Mouse (Mus musculus) liver, embryonic 11.5 days (tissue): ENCODE measurements around the gene Trim60. TPM values are rescaled to one million over a fixed set of nuclear protein-coding genes. Genes with fewer than 3 reads are reported as not detected.

Experiments
- ATAC-seq: fragments of 200-750 bp; cut with Nextera tagmentation; replicated peaks from 2 replicates; pipeline ENCODE4 v1.8.0; 2017; ENCODE audit warnings: moderate number of reproducible peaks, mild to moderate bottlenecking, moderate TSS enrichment, moderate library complexity; ENCODE audit not compliant: low FRiP score
- DNase-seq: peaks from one replicate; pipeline ENCODE4 v3.0.0-alpha.2; 2017; ENCODE audit warnings: low spot score
- H3K27ac ChIP-seq: fragments of 300-500 bp; sonication (generic); 2 replicates; pipeline ENCODE4 v1.5.1; 2014; ENCODE audit warnings: mild to moderate bottlenecking, low read depth, low read length, control low read depth
- H3K27me3 ChIP-seq: fragments of 300-500 bp; sonication (generic); replicated peaks from 2 replicates; pipeline ENCODE4 v1.6.1; 2014; ENCODE audit warnings: low read length, mixed read lengths; ENCODE audit not compliant: control insufficient read depth, insufficient read depth
- H3K36me3 ChIP-seq: fragments of 300-500 bp; sonication (generic); 2 replicates; pipeline ENCODE4 v1.6.1; 2014; ENCODE audit warnings: mild to moderate bottlenecking, low read length, moderate library complexity, mixed read lengths; ENCODE audit not compliant: control insufficient read depth, insufficient read depth
- H3K4me1 ChIP-seq: fragments of 300-500 bp; sonication (generic); replicated peaks from 2 replicates; pipeline ENCODE4 v1.6.1; 2014; ENCODE audit warnings: low read length, mixed read lengths; ENCODE audit not compliant: control insufficient read depth, insufficient read depth
- H3K4me2 ChIP-seq: fragments of 300-500 bp; sonication (generic); 2 replicates; pipeline ENCODE4 v1.6.1; 2014; ENCODE audit warnings: mild to moderate bottlenecking, control low read depth, moderate library complexity
- H3K4me3 ChIP-seq: fragments of 300-500 bp; sonication (generic); 2 replicates; pipeline ENCODE4 v1.5.1; 2014; ENCODE audit warnings: low read depth, low read length, control low read depth
- H3K9ac ChIP-seq: fragments of 300-500 bp; sonication (generic); 2 replicates; pipeline ENCODE4 v1.6.1; 2014; ENCODE audit warnings: low read depth, low read length, control low read depth
- H3K9me3 ChIP-seq: fragments of 300-500 bp; sonication (generic); 2 replicates; pipeline ENCODE4 v1.6.1; 2016; ENCODE audit warnings: low read length, inconsistent platforms, mixed read lengths; ENCODE audit not compliant: control insufficient read depth
- WGBS: fragments of 180-500 bp; shearing (Covaris S2); extraction: QIAGEN DNeasy Blood & Tissue Kit; methylation state at CpG from one replicate; pipeline ENCODE4 v1.1.7; 2014; 5-methylcytosine and 5-hydroxymethylcytosine counted together
- polyA plus RNA-seq: library from polyadenylated mRNA; unstranded; fragments of >200 nt; fragmentation: Nextera tagmentation; extraction: Ambion mirVana; gene quantifications from 2 replicates; pipeline ENCODE4 v1.2.1, GENCODE M21; 2014

Trim60 gene
- polyA plus RNA-seq, 1 experiment from 2014 or later, result not detected

DNA sequence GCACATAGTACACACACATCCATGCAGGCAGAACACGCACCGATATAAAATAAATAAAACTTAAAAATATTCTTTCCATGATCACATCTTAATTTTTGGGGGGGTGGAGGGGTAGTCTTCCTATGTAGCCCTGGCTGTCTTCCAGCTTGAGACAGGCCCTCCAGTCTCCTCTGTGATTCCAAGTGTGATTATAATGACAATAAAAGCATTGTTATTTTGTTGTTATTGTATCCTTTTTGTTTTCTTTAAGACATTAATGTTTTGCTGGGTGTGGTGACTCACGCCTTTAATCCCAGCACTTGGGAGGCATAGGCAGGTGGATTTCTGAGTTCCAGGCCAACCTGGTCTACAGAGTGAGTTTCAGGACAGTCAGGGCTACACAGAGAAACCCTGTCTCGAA is 29.4 kb upstream of the Trim60 start:
- DNase-seq (no peak), ATAC-seq (no peak)
- 81% methylated on average over 4 of the region's 4 CpGs for WGBS
- H3K27ac ChIP-seq, result no peak overlapping the region
- H3K27me3 ChIP-seq, result no peaks in the 10 kb centered on the region
- H3K9ac ChIP-seq, result no peak overlapping the region
- H3K9me3 ChIP-seq, result no peaks in the 10 kb centered on the region
- no peak overlapping the region for H3K4me2 ChIP-seq
- H3K4me1 ChIP-seq, result no peaks in the 10 kb centered on the region
- no peaks in the 10 kb centered on the region for H3K36me3 ChIP-seq
- H3K4me3 ChIP-seq, result no peak overlapping the region

DNA sequence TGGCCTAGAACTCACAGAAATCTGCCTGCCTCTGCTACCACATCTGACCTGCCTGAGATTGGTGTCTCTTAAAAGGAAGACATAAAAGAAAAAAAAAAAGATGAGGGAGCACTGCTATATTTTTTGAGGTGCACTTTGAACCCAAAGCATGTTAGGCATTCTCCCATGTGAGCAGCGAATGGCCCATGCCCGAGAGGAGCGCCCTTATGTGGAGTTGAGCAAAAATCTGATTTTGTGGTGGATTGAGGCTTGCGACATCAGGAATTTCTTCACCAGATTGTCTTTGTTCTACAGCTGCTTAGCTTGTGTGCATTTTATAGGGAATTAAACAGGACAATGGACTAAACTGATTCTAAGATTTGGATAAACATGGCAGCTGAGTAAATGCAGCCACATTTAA is 28.8 kb upstream of the Trim60 start:
- no peaks in the 10 kb centered on the region for H3K27me3 ChIP-seq
- no peak for ATAC-seq
- no peak overlapping the region for H3K4me2 ChIP-seq
- no peaks in the 10 kb centered on the region for H3K36me3 ChIP-seq
- no peak overlapping the region for H3K27ac ChIP-seq
- 88% methylated on average over 4 of the region's 4 CpGs for WGBS
- no peaks in the 10 kb centered on the region for H3K4me1 ChIP-seq
- H3K4me3 ChIP-seq, result no peak overlapping the region
- no peak for DNase-seq
- no peak overlapping the region for H3K9ac ChIP-seq
- H3K9me3 ChIP-seq, result no peaks in the 10 kb centered on the region

DNA sequence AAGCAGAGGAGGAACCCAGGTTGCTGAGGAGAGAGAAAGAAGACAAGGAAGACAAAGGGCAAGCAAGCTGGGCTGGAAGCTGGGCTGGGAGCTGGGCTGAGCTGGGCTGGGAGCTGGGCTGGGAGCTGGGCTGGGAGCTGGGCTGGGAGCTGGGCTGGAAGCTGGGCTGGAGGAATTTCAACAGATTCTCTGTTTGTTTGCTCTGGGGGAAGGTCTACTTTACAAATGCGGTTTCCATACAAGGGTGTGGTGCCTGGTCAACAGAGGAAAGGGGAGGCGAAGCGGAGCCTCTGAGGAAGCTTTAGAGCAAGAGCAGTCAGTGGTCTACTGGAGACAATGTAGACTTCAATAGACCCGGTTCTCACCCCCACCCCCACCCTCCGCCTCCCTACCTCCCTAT is 28.2 kb upstream of the Trim60 start:
- H3K27me3 ChIP-seq, result no peaks in the 10 kb centered on the region
- no peak overlapping the region for H3K9ac ChIP-seq
- ATAC-seq, result peak; percentile 49; the same call in 1 of the 2 replicates
- no peaks in the 10 kb centered on the region for H3K4me1 ChIP-seq
- no peaks in the 10 kb centered on the region for H3K36me3 ChIP-seq
- no peaks in the 10 kb centered on the region for H3K9me3 ChIP-seq
- no peak overlapping the region for H3K4me3 ChIP-seq
- no peak for DNase-seq
- 31% methylated on average over 5 of the region's 5 CpGs for WGBS
- peak overlapping the region; percentile 21; the same call in 1 of the 2 replicates for H3K4me2 ChIP-seq
- peak overlapping the region; percentile 28; the same call in 1 of the 2 replicates for H3K27ac ChIP-seq

DNA sequence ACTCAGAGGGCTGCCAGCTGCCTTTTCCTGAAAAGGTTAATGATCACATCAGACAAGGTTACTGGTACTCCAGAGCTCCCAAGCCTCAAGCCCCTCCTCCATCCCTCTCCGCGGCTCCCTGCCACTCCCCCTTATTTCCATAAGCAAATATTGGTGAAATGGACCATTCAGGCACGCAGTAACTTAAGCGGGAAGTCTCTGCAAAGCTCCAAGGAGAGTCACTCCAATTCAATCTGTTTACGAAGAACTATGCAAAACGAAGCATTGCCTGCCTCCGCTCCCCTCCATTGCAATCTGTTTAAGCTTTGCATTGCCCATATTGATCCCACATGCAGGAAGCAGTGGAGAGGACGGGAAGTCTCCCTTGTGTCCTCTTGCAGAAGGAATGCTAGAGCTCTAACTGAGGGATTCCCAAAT is 18.7 kb upstream of the Trim60 start, which contains the start of gene Apela:
TSS of gene Apela (minus strand) at position 220 of the 417 bp plus-strand sequence.
- Histone ChIP-seq H3K4me3 (no peak within 1 kb of the TSS), H3K27me3 (no peaks in the 10 kb centered on the region), H3K27ac (no peak within 1 kb of the TSS), H3K4me1 (no peaks in the 10 kb centered on the region), H3K9ac (no peak within 1 kb of the TSS), H3K36me3 (no peaks in the 10 kb centered on the region), H3K4me2 (peak within 1 kb of the TSS; percentile 54), H3K9me3 (no peaks in the 10 kb centered on the region)
- WGBS, result 2% methylated on average over 8 of the region's 8 CpGs
- ATAC-seq (peak; percentile 72), DNase-seq (peak; percentile 41)

DNA sequence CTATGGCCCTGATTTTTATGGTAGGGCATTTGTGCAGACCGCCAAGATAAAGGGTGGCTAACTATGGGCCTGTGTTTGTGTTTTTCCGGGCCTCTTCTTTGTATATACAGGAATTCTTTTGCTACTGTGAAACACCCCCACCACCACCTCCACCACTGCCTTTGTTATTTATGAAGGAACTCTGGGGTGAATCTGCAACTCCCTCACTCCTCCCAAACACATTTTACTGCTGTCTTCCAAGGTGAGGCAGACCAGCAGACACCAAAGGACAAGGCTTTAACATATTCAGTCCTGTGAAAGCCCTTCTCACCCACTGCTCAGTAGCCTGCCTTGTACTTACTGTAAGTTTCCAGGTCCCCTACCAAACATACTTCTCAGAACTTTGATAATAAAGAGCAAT is 15.8 kb upstream of the Trim60 start:
- Histone ChIP-seq H3K4me1 (no peaks in the 10 kb centered on the region), H3K4me2 (no peak overlapping the region), H3K9me3 (no peaks in the 10 kb centered on the region), H3K27me3 (no peaks in the 10 kb centered on the region), H3K9ac (no peak overlapping the region), H3K36me3 (no peaks in the 10 kb centered on the region), H3K4me3 (no peak overlapping the region), H3K27ac (no peak overlapping the region)
- ATAC-seq, result no peak
- DNase-seq, result no peak
- 55% methylated on average over 2 of the region's 2 CpGs for WGBS

DNA sequence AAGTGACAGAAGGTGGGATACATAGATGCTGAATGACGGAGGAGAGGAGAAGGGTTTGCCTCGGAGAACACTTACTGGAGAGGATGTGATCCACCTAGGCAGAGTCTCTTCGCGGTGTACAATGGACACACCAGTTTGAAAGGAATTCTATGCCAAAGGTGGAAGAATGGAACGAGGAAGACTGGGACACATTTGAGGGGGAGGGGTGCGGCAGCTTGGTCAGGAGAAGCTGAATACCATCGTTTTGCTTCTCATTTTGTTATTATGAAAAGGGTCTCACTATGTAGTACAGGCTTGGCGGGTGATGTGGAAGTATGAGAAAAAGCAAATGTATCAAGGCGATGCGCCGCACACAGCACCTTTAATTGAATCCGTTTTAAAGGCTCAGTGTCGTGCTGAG is 14.7 kb upstream of the Trim60 start:
- DNase-seq (no peak), ATAC-seq (no peak)
- no peak overlapping the region for H3K4me3 ChIP-seq
- H3K4me2 ChIP-seq, result no peak overlapping the region
- no peak overlapping the region for H3K27ac ChIP-seq
- no peaks in the 10 kb centered on the region for H3K27me3 ChIP-seq
- H3K9me3 ChIP-seq, result no peaks in the 10 kb centered on the region
- WGBS, result 75% methylated on average over 13 of the region's 13 CpGs
- no peaks in the 10 kb centered on the region for H3K4me1 ChIP-seq
- H3K36me3 ChIP-seq, result no peaks in the 10 kb centered on the region
- H3K9ac ChIP-seq, result no peak overlapping the region

DNA sequence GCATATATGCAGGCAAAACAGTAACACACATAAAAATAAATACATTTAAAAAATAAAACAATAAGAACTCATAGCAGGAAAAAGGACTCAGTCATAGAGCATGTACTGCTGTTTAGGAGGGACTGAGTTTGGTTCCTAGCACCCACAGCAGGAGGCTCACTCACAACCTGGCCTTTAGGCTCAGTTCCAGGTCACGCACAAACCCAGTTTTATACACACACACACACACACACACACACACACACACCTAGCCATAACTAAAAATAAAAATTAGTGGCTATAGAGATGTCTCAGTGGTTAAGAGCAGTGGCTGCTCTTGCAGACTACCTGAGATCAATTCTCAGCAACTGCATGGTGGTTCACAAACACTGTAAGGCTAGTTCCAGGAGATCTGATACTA is 13.7 kb upstream of the Trim60 start:
- H3K4me2 ChIP-seq, result no peak overlapping the region
- no peak for ATAC-seq
- no peaks in the 10 kb centered on the region for H3K9me3 ChIP-seq
- no peaks in the 10 kb centered on the region for H3K27me3 ChIP-seq
- no peak overlapping the region for H3K4me3 ChIP-seq
- H3K36me3 ChIP-seq, result no peaks in the 10 kb centered on the region
- no peak overlapping the region for H3K9ac ChIP-seq
- DNase-seq, result no peak
- H3K27ac ChIP-seq, result no peak overlapping the region
- WGBS, result 85% methylated on average over 1 of the region's 1 CpGs
- H3K4me1 ChIP-seq, result no peaks in the 10 kb centered on the region

DNA sequence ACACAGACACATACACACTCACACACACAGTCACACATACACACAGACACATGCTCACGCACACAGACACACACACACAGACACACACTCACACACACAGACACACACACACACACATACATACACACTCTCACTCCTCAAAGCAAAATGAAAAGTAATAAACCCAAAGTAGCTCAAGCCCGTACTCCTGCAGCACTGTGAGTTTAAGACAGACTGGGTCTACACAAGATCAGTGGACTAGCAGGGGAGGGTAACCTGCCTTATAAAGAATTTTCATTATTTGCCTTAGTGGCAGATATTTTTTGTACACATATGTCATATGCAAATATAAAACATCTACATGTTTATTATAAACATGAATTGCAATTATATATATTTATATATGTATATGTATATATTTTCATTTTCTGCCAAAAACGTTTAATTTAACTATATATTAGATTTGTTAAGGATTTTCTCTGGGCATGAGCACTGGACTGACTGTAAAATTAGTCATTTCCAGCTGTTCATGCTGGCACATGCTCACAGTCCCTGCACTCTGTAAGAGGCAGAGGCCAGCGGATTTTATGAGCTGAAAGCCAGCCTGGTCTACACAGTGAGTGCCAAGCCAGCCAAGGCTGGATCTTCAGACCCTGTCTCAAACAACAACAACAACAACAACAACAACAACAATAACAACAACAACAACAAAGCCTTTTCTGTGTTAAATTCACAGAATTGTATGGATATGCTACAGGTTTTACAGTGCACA is 12.5 kb upstream of the Trim60 start:
- no peaks in the 10 kb centered on the region for H3K27me3 ChIP-seq
- no peak overlapping the region for H3K27ac ChIP-seq
- 70% methylated on average over 4 of the region's 4 CpGs for WGBS
- DNase-seq (no peak), ATAC-seq (no peak)
- H3K36me3 ChIP-seq, result no peaks in the 10 kb centered on the region
- no peaks in the 10 kb centered on the region for H3K9me3 ChIP-seq
- H3K4me2 ChIP-seq, result no peak overlapping the region
- H3K4me1 ChIP-seq, result no peaks in the 10 kb centered on the region
- H3K4me3 ChIP-seq, result no peak overlapping the region
- H3K9ac ChIP-seq, result no peak overlapping the region

DNA sequence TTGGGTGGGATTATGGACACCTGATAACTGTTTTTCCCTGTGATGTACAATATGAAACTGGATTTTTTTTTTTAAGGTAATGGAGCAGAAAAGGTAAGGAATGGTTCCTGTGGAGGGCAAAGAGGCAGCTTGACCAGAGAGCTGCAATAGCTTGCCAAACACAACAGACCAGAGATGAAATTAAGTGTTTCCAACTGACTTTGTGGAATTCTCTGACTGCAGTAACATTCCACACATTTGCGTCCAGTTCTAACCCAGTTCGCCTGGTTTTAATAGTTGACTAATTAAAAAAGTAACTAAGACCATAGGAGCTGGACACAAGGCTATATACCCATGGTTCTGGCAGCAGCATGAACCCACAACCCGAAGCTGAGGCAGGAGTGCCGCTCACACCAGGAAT is 11.4 kb upstream of the Trim60 start:
- H3K4me3 ChIP-seq, result no peak overlapping the region
- no peak overlapping the region for H3K9ac ChIP-seq
- ATAC-seq, result no peak
- no peak overlapping the region for H3K4me2 ChIP-seq
- 76% methylated on average over 4 of the region's 4 CpGs for WGBS
- no peaks in the 10 kb centered on the region for H3K9me3 ChIP-seq
- no peaks in the 10 kb centered on the region for H3K4me1 ChIP-seq
- H3K27ac ChIP-seq, result no peak overlapping the region
- no peak for DNase-seq
- H3K27me3 ChIP-seq, result no peaks in the 10 kb centered on the region
- no peaks in the 10 kb centered on the region for H3K36me3 ChIP-seq
